Mouse (Mus musculus): ENCODE measurements around the gene Fgg. TPM values are rescaled to one million over a fixed set of nuclear protein-coding genes. Genes with fewer than 3 reads are reported as not detected.

Fgg gene
- polyA plus RNA-seq (2015; fragmentation: Nextera tagmentation; extraction: Ambion mirVana) = 1,261 and 1,385 TPM in 2 replicates

- peak within 1 kb of the TSS; percentile 60 for H3K27ac ChIP-seq (ENCODE audit: low read length)
- 29% methylated on average over 7 of the region's 7 CpGs for WGBS (ENCODE audit: insufficient replicate concordance)
- H3K4me2 ChIP-seq (ENCODE audit: low read depth, low read length) = 0 out of 2 replicates have a peak within 1 kb of the TSS, but pooled peaks have one; percentile 3
- H3K4me3 ChIP-seq (ENCODE audit: low read depth, low read length) = peak within 1 kb of the TSS; percentile 44
- 0 out of 2 replicates have a peak within 1 kb of the TSS, but pooled peaks have one; percentile 19 for H3K9ac ChIP-seq (ENCODE audit: low read depth, low read length)
- no peaks in the 10 kb centered on the region for H3K9me3 ChIP-seq (replicated peaks; ENCODE audit: control insufficient read depth, low read length)
- no peaks in the 10 kb centered on the region for H3K27me3 ChIP-seq (ENCODE audit: control insufficient read depth, insufficient read depth, low read depth, low read length)
- H3K4me1 ChIP-seq (ENCODE audit: control insufficient read depth, low read depth, low read length) = no peaks in the 10 kb centered on the region
- no peaks in the 10 kb centered on the region for H3K36me3 ChIP-seq (ENCODE audit: control insufficient read depth, insufficient read depth)
- peak; percentile 83 for ATAC-seq (ENCODE audit: low read depth)
Measured at GRCm38 (mm10) chr3:83007557-83007956, at the start of gene Fgg. TSS of gene Fgg (plus strand) at chr3:83007724.

GRCm38 (mm10) chr3:82971046-82971445, 36.5 kb upstream of the Fgg start:
- no peak overlapping the region for H3K9ac ChIP-seq (ENCODE audit: low read depth, low read length)
- no peaks in the 10 kb centered on the region for H3K36me3 ChIP-seq (ENCODE audit: control insufficient read depth, insufficient read depth)
- H3K4me1 ChIP-seq (ENCODE audit: control insufficient read depth, low read depth, low read length) = no peaks in the 10 kb centered on the region
- no peak overlapping the region for H3K4me2 ChIP-seq (ENCODE audit: low read depth, low read length)
- H3K27ac ChIP-seq (ENCODE audit: low read length) = no peak overlapping the region
- no peaks in the 10 kb centered on the region for H3K27me3 ChIP-seq (ENCODE audit: control insufficient read depth, insufficient read depth, low read depth, low read length)
- H3K4me3 ChIP-seq (ENCODE audit: low read depth, low read length) = no peak overlapping the region
- no peak for ATAC-seq (ENCODE audit: low read depth)
- H3K9me3 ChIP-seq (replicated peaks; ENCODE audit: control insufficient read depth, low read length) = no peaks in the 10 kb centered on the region
- WGBS (ENCODE audit: insufficient replicate concordance) = 62% methylated on average over 3 of the region's 3 CpGs

- Histone ChIP-seq H3K4me1 (ENCODE audit: control insufficient read depth, low read depth, low read length) (no peaks in the 10 kb centered on the region), H3K27ac (ENCODE audit: low read length) (no peak overlapping the region), H3K9ac (ENCODE audit: low read depth, low read length) (no peak overlapping the region), H3K36me3 (ENCODE audit: control insufficient read depth, insufficient read depth) (no peaks in the 10 kb centered on the region), H3K4me3 (ENCODE audit: low read depth, low read length) (no peak overlapping the region), H3K9me3 (replicated peaks; ENCODE audit: control insufficient read depth, low read length) (no peaks in the 10 kb centered on the region), H3K4me2 (ENCODE audit: low read depth, low read length) (no peak overlapping the region), H3K27me3 (ENCODE audit: control insufficient read depth, insufficient read depth, low read depth, low read length) (no peaks in the 10 kb centered on the region)
- WGBS (ENCODE audit: insufficient replicate concordance) = 65% methylated on average over 6 of the region's 6 CpGs
- ATAC-seq (ENCODE audit: low read depth) = no peak
Measured at GRCm38 (mm10) chr3:82980818-82981217, 26.7 kb upstream of the Fgg start.

GRCm38 (mm10) chr3:82981861-82982260, 25.7 kb upstream of the Fgg start:
- no peak for ATAC-seq (ENCODE audit: low read depth)
- H3K4me3 ChIP-seq (ENCODE audit: low read depth, low read length) = no peak overlapping the region
- WGBS (ENCODE audit: insufficient replicate concordance) = 63% methylated on average over 8 of the region's 8 CpGs
- H3K4me1 ChIP-seq (ENCODE audit: control insufficient read depth, low read depth, low read length) = no peaks in the 10 kb centered on the region
- no peak overlapping the region for H3K9ac ChIP-seq (ENCODE audit: low read depth, low read length)
- no peaks in the 10 kb centered on the region for H3K36me3 ChIP-seq (ENCODE audit: control insufficient read depth, insufficient read depth)
- no peaks in the 10 kb centered on the region for H3K27me3 ChIP-seq (ENCODE audit: control insufficient read depth, insufficient read depth, low read depth, low read length)
- H3K9me3 ChIP-seq (replicated peaks; ENCODE audit: control insufficient read depth, low read length) = no peaks in the 10 kb centered on the region
- no peak overlapping the region for H3K4me2 ChIP-seq (ENCODE audit: low read depth, low read length)
- no peak overlapping the region for H3K27ac ChIP-seq (ENCODE audit: low read length)

- Histone ChIP-seq H3K4me3 (ENCODE audit: low read depth, low read length) (no peak overlapping the region), H3K27me3 (ENCODE audit: control insufficient read depth, insufficient read depth, low read depth, low read length) (no peaks in the 10 kb centered on the region), H3K9me3 (replicated peaks; ENCODE audit: control insufficient read depth, low read length) (no peaks in the 10 kb centered on the region), H3K36me3 (ENCODE audit: control insufficient read depth, insufficient read depth) (no peaks in the 10 kb centered on the region), H3K9ac (ENCODE audit: low read depth, low read length) (no peak overlapping the region), H3K4me2 (ENCODE audit: low read depth, low read length) (no peak overlapping the region), H3K4me1 (ENCODE audit: control insufficient read depth, low read depth, low read length) (no peaks in the 10 kb centered on the region), H3K27ac (ENCODE audit: low read length) (no peak overlapping the region)
- WGBS (ENCODE audit: insufficient replicate concordance) = 40% methylated on average over 2 of the region's 2 CpGs
- no peak for ATAC-seq (ENCODE audit: low read depth)
Measured at GRCm38 (mm10) chr3:82984840-82985239, 22.7 kb upstream of the Fgg start.

GRCm38 (mm10) chr3:82991963-82992362, 15.6 kb upstream of the Fgg start:
- ATAC-seq (ENCODE audit: low read depth) = no peak
- 63% methylated on average over 12 of the region's 12 CpGs for WGBS (ENCODE audit: insufficient replicate concordance)
- no peak overlapping the region for H3K4me3 ChIP-seq (ENCODE audit: low read depth, low read length)

GRCm38 (mm10) chr3:82992956-82993355, 14.6 kb upstream of the Fgg start:
- Histone ChIP-seq H3K27ac (ENCODE audit: low read length) (no peak overlapping the region), H3K4me3 (ENCODE audit: low read depth, low read length) (no peak overlapping the region), H3K27me3 (ENCODE audit: control insufficient read depth, insufficient read depth, low read depth, low read length) (peaks cover 3% of the 10 kb centered on the region; the same call in 1 of the 2 replicates), H3K9me3 (replicated peaks; ENCODE audit: control insufficient read depth, low read length) (no peaks in the 10 kb centered on the region), H3K4me2 (ENCODE audit: low read depth, low read length) (no peak overlapping the region), H3K9ac (ENCODE audit: low read depth, low read length) (no peak overlapping the region), H3K4me1 (ENCODE audit: control insufficient read depth, low read depth, low read length) (no peaks in the 10 kb centered on the region), H3K36me3 (ENCODE audit: control insufficient read depth, insufficient read depth) (no peaks in the 10 kb centered on the region)
- no peak for ATAC-seq (ENCODE audit: low read depth)
- WGBS (ENCODE audit: insufficient replicate concordance) = 77% methylated on average over 6 of the region's 6 CpGs

More at GRCm38 (mm10) chr3:82991963-82992362, 15.6 kb upstream of the Fgg start:
- Histone ChIP-seq H3K27ac (ENCODE audit: low read length) (no peak overlapping the region), H3K27me3 (ENCODE audit: control insufficient read depth, insufficient read depth, low read depth, low read length) (peaks cover 3% of the 10 kb centered on the region; the same call in 1 of the 2 replicates), H3K9me3 (replicated peaks; ENCODE audit: control insufficient read depth, low read length) (no peaks in the 10 kb centered on the region), H3K4me2 (ENCODE audit: low read depth, low read length) (no peak overlapping the region), H3K36me3 (ENCODE audit: control insufficient read depth, insufficient read depth) (no peaks in the 10 kb centered on the region), H3K4me1 (ENCODE audit: control insufficient read depth, low read depth, low read length) (no peaks in the 10 kb centered on the region), H3K9ac (ENCODE audit: low read depth, low read length) (no peak overlapping the region)

- no peak overlapping the region for H3K9ac ChIP-seq (ENCODE audit: low read depth, low read length)
- H3K36me3 ChIP-seq (ENCODE audit: control insufficient read depth, insufficient read depth) = no peaks in the 10 kb centered on the region
- no peaks in the 10 kb centered on the region for H3K9me3 ChIP-seq (replicated peaks; ENCODE audit: control insufficient read depth, low read length)
- no peaks in the 10 kb centered on the region; the same call in 1 of the 2 replicates for H3K4me1 ChIP-seq (ENCODE audit: control insufficient read depth, low read depth, low read length)
- peaks cover 3% of the 10 kb centered on the region; the same call in 1 of the 2 replicates for H3K27me3 ChIP-seq (ENCODE audit: control insufficient read depth, insufficient read depth, low read depth, low read length)
- no peak overlapping the region for H3K27ac ChIP-seq (ENCODE audit: low read length)
- no peak overlapping the region for H3K4me2 ChIP-seq (ENCODE audit: low read depth, low read length)
- no peak overlapping the region for H3K4me3 ChIP-seq (ENCODE audit: low read depth, low read length)
- 4% methylated on average over 24 of the region's 24 CpGs for WGBS (ENCODE audit: insufficient replicate concordance)
- ATAC-seq (ENCODE audit: low read depth) = peak; percentile 58; the same call in 1 of the 2 replicates
Measured at GRCm38 (mm10) chr3:82995368-82995767, 12.2 kb upstream of the Fgg start.

GRCm38 (mm10) chr3:82996656-82997055, 10.9 kb upstream of the Fgg start:
- Histone ChIP-seq H3K9me3 (replicated peaks; ENCODE audit: control insufficient read depth, low read length) (no peaks in the 10 kb centered on the region), H3K27me3 (ENCODE audit: control insufficient read depth, insufficient read depth, low read depth, low read length) (peaks cover 3% of the 10 kb centered on the region; the same call in 1 of the 2 replicates), H3K4me1 (ENCODE audit: control insufficient read depth, low read depth, low read length) (no peaks in the 10 kb centered on the region; the same call in 1 of the 2 replicates), H3K9ac (ENCODE audit: low read depth, low read length) (no peak overlapping the region), H3K4me3 (ENCODE audit: low read depth, low read length) (no peak overlapping the region), H3K4me2 (ENCODE audit: low read depth, low read length) (no peak overlapping the region), H3K27ac (ENCODE audit: low read length) (no peak overlapping the region), H3K36me3 (ENCODE audit: control insufficient read depth, insufficient read depth) (no peaks in the 10 kb centered on the region)
- no peak for ATAC-seq (ENCODE audit: low read depth)
- WGBS (ENCODE audit: insufficient replicate concordance) = 59% methylated on average over 3 of the region's 3 CpGs
